Mouse (Mus musculus) stomach, postnatal 0 days (tissue): ENCODE measurements around the gene Pard6a. TPM values are rescaled to one million over a fixed set of nuclear protein-coding genes. Genes with fewer than 3 reads are reported as not detected.
A peak's percentile ranks its signal among the peaks of the same experiment; 100 is the strongest.

Experiments
- ATAC-seq: fragments of 200-750 bp; cut with Nextera tagmentation; 2 replicates; pipeline ENCODE4 v1.8.0; 2017; ENCODE audit not compliant: low FRiP score, low TSS enrichment
- DNase-seq: peaks from one replicate; pipeline ENCODE4 v3.0.0-alpha.2; 2016; ENCODE audit warnings: low spot score
- H3K27ac ChIP-seq: fragments of 300-500 bp; sonication (generic); replicated peaks from 2 replicates; pipeline ENCODE4 v1.5.1; 2014; ENCODE audit warnings: mild to moderate bottlenecking, control low read depth
- H3K27me3 ChIP-seq: fragments of 300-500 bp; sonication (generic); 2 replicates; pipeline ENCODE4 v1.6.1; 2014; ENCODE audit warnings: low read length; ENCODE audit not compliant: control insufficient read depth, insufficient read depth
- H3K36me3 ChIP-seq: fragments of 300-500 bp; sonication (generic); 2 replicates; pipeline ENCODE4 v1.6.1; 2014; ENCODE audit warnings: low read length, mixed read lengths; ENCODE audit not compliant: control insufficient read depth, insufficient read depth
- H3K4me1 ChIP-seq: fragments of 300-500 bp; sonication (generic); replicated peaks from 2 replicates; pipeline ENCODE4 v1.6.1; 2014; ENCODE audit warnings: antibody characterized with exemption; ENCODE audit not compliant: control insufficient read depth, insufficient read depth
- H3K4me2 ChIP-seq: fragments of 300-500 bp; sonication (generic); replicated peaks from 2 replicates; pipeline ENCODE4 v1.6.1; 2014; ENCODE audit warnings: low read depth, mild to moderate bottlenecking, control low read depth, moderate library complexity
- H3K4me3 ChIP-seq: fragments of 300-500 bp; sonication (generic); 2 replicates; pipeline ENCODE4 v1.5.1; 2014; ENCODE audit warnings: low read depth, low read length, control low read depth
- H3K9ac ChIP-seq: fragments of 300-500 bp; sonication (generic); 2 replicates; pipeline ENCODE4 v1.6.1; 2014; ENCODE audit warnings: mild to moderate bottlenecking, low read length, control low read depth, mixed read lengths
- H3K9me3 ChIP-seq: fragments of 300-500 bp; sonication (generic); 2 replicates; pipeline ENCODE4 v1.6.1; 2016; ENCODE audit warnings: low read length; ENCODE audit not compliant: control insufficient read depth
- CTCF ChIP-seq: IDR thresholded peaks from 2 replicates; pipeline ENCODE4 v1.5.1; 2016; ENCODE audit warnings: antibody characterized with exemption, low read depth, mild to moderate bottlenecking, moderate library complexity
- EP300 ChIP-seq: optimal IDR thresholded peaks from 2 replicates; pipeline ENCODE3; 2016; ENCODE audit warnings: antibody characterized with exemption
- WGBS: fragments of 180-500 bp; shearing (Covaris S2); extraction: QIAGEN DNeasy Blood & Tissue Kit; methylation state at CpG from one replicate; pipeline ENCODE4 v1.1.7; 2014; 5-methylcytosine and 5-hydroxymethylcytosine counted together
- polyA plus RNA-seq: library from polyadenylated mRNA; unstranded; fragments of >200 nt; fragmentation: Nextera tagmentation; extraction: Ambion mirVana; gene quantifications from 2 replicates; pipeline ENCODE4 v1.2.1, GENCODE M21; 2015

Pard6a gene
- polyA plus RNA-seq: 12.4 and 13.0 TPM in 2 replicates

- peaks cover 12% of the 10 kb centered on the region for H3K36me3 ChIP-seq
- no peaks in the 10 kb centered on the region for H3K9me3 ChIP-seq
- H3K4me3 ChIP-seq: peak within 1 kb of the TSS; percentile 69
- H3K9ac ChIP-seq: peak within 1 kb of the TSS; percentile 66
- TF ChIP-seq EP300 (no peak), CTCF (peak; percentile 19; the same call in 1 of the 2 replicates)
- H3K4me2 ChIP-seq: peak within 1 kb of the TSS; percentile 87
- 1% methylated on average over 59 of the region's 60 CpGs for WGBS
- peak; percentile 96 for DNase-seq
- H3K27ac ChIP-seq: peak within 1 kb of the TSS; percentile 89
- H3K27me3 ChIP-seq: no peaks in the 10 kb centered on the region
- ATAC-seq: peak; percentile 75
- H3K4me1 ChIP-seq: peaks cover 7% of the 10 kb centered on the region; the same call in 1 of the 2 replicates
Observed at GRCm38 (mm10) chr8:105700966-105701824, at the start of gene Pard6a, which contains the start of gene Acd. Gene Pard6a (plus strand): TSS chr8:105701148. Gene Acd (minus strand): TSS chr8:105701102.

GRCm38 (mm10) chr8:105657641-105658040 lies 43.3 kb upstream of the Pard6a start:
- ATAC-seq: no peak
- DNase-seq: no peak
- H3K9me3 ChIP-seq: no peaks in the 10 kb centered on the region

GRCm38 (mm10) chr8:105661167-105661566 lies 39.8 kb upstream of the Pard6a start:
- H3K36me3 ChIP-seq: peaks cover 12% of the 10 kb centered on the region
- H3K4me2 ChIP-seq: no peak overlapping the region
- DNase-seq (no peak), ATAC-seq (no peak)
- no peaks in the 10 kb centered on the region for H3K27me3 ChIP-seq
- no peak overlapping the region for H3K27ac ChIP-seq
- H3K9ac ChIP-seq: no peak overlapping the region
- H3K4me3 ChIP-seq: no peak overlapping the region
- no peaks in the 10 kb centered on the region for H3K4me1 ChIP-seq
- no peaks in the 10 kb centered on the region for H3K9me3 ChIP-seq
- TF ChIP-seq EP300 (no peak), CTCF (peak; percentile 69)
- WGBS: 70% methylated on average over 3 of the region's 3 CpGs

More at GRCm38 (mm10) chr8:105657641-105658040, 43.3 kb upstream of the Pard6a start:
- Histone ChIP-seq H3K27ac (no peak overlapping the region), H3K9ac (no peak overlapping the region), H3K4me1 (no peaks in the 10 kb centered on the region), H3K4me2 (no peak overlapping the region), H3K36me3 (peaks cover 2% of the 10 kb centered on the region), H3K4me3 (no peak overlapping the region), H3K27me3 (no peaks in the 10 kb centered on the region)
- TF ChIP-seq EP300: no peak
- TF ChIP-seq CTCF: no peak

GRCm38 (mm10) chr8:105677891-105678290 lies 23.1 kb upstream of the Pard6a start:
- peaks cover 31% of the 10 kb centered on the region for H3K36me3 ChIP-seq
- H3K4me2 ChIP-seq: no peak overlapping the region
- WGBS: 59% methylated on average over 1 of the region's 1 CpGs
- no peak for ATAC-seq
- no peak overlapping the region for H3K4me3 ChIP-seq
- H3K9me3 ChIP-seq: no peaks in the 10 kb centered on the region
- no peak for TF ChIP-seq EP300
- TF ChIP-seq CTCF: peak; percentile 56
- H3K4me1 ChIP-seq: no peaks in the 10 kb centered on the region
- no peak overlapping the region for H3K9ac ChIP-seq
- H3K27ac ChIP-seq: no peak overlapping the region
- no peak for DNase-seq
- no peaks in the 10 kb centered on the region for H3K27me3 ChIP-seq

GRCm38 (mm10) chr8:105685325-105685724 lies 15.6 kb upstream of the Pard6a start:
- H3K4me1 ChIP-seq: no peaks in the 10 kb centered on the region
- DNase-seq: no peak
- H3K4me2 ChIP-seq: no peak overlapping the region
- no peak for TF ChIP-seq EP300
- no peak for TF ChIP-seq CTCF
- no peak overlapping the region for H3K27ac ChIP-seq
- H3K9ac ChIP-seq: no peak overlapping the region
- H3K9me3 ChIP-seq: no peaks in the 10 kb centered on the region
- no peak for ATAC-seq
- 79% methylated on average over 7 of the region's 7 CpGs for WGBS
- H3K36me3 ChIP-seq: peaks cover 14% of the 10 kb centered on the region
- H3K4me3 ChIP-seq: no peak overlapping the region
- no peaks in the 10 kb centered on the region for H3K27me3 ChIP-seq

GRCm38 (mm10) chr8:105685796-105686308 lies 15.1 kb upstream of the Pard6a start, which contains the start of gene Carmil2:
Gene Carmil2 (plus strand): TSS chr8:105686274.
- H3K27me3 ChIP-seq: no peaks in the 10 kb centered on the region
- WGBS: 7% methylated on average over 26 of the region's 26 CpGs
- H3K9me3 ChIP-seq: no peaks in the 10 kb centered on the region
- no peak within 1 kb of the TSS for H3K9ac ChIP-seq
- no peaks in the 10 kb centered on the region for H3K4me1 ChIP-seq
- DNase-seq (peak; percentile 71), ATAC-seq (peak; percentile 47)
- 0 out of 2 replicates have a peak within 1 kb of the TSS, but pooled peaks have one; percentile 8 for H3K4me3 ChIP-seq
- H3K27ac ChIP-seq: no peak within 1 kb of the TSS
- peak within 1 kb of the TSS; percentile 42 for H3K4me2 ChIP-seq
- TF ChIP-seq CTCF: peak; percentile 85
- no peak for TF ChIP-seq EP300
- H3K36me3 ChIP-seq: peaks cover 9% of the 10 kb centered on the region
